Mouse (Mus musculus) heart, embryonic 11.5 days (tissue): ENCODE measurements at regions not wholly inside any gene's neighbourhood (a gene's known extent, or its start where the extent isn't known, plus 50 kb on each side); places are given as distances from the start of the nearest gene placed in this dataset.

Source experiments
- ATAC-seq: fragments of 200-750 bp; cut with Nextera tagmentation; replicated peaks from 2 replicates; pipeline ENCODE4 v1.8.0; 2017; ENCODE audit warnings: moderate library complexity; ENCODE audit not compliant: insufficient number of reproducible peaks, low FRiP score, low TSS enrichment
- H3K27ac ChIP-seq: fragments of 300-500 bp; sonication (generic); 2 replicates; pipeline ENCODE4 v1.5.1; 2014; ENCODE audit warnings: mild to moderate bottlenecking, low read depth, low read length
- H3K27me3 ChIP-seq: fragments of 300-500 bp; sonication (generic); 2 replicates; pipeline ENCODE4 v1.6.1; 2014; ENCODE audit warnings: mild to moderate bottlenecking, low read length, mixed read lengths; ENCODE audit not compliant: control insufficient read depth, insufficient read depth
- H3K36me3 ChIP-seq: fragments of 300-500 bp; sonication (generic); 2 replicates; pipeline ENCODE4 v1.6.1; 2014; ENCODE audit warnings: mild to moderate bottlenecking, low read length, moderate library complexity, mixed read lengths; ENCODE audit not compliant: control insufficient read depth, insufficient read depth
- H3K4me1 ChIP-seq: fragments of 300-500 bp; sonication (generic); 2 replicates; pipeline ENCODE4 v1.6.1; 2014; ENCODE audit warnings: low read length; ENCODE audit not compliant: control insufficient read depth, insufficient read depth
- H3K4me2 ChIP-seq: fragments of 300-500 bp; sonication (generic); 2 replicates; pipeline ENCODE4 v1.6.1; 2014; ENCODE audit warnings: mild to moderate bottlenecking, moderate library complexity
- H3K4me3 ChIP-seq: fragments of 300-500 bp; sonication (generic); 2 replicates; pipeline ENCODE4 v1.5.1; 2014; ENCODE audit warnings: low read depth, low read length
- H3K9ac ChIP-seq: fragments of 300-500 bp; sonication (generic); 2 replicates; pipeline ENCODE4 v1.6.1; 2014; ENCODE audit warnings: mild to moderate bottlenecking, low read depth, low read length, moderate library complexity
- H3K9me3 ChIP-seq: fragments of 300-500 bp; sonication (generic); replicated peaks from 2 replicates; pipeline ENCODE4 v1.6.1; 2016; ENCODE audit warnings: low read length; ENCODE audit not compliant: control insufficient read depth
- WGBS: fragments of 180-500 bp; shearing (Covaris S2); extraction: QIAGEN DNeasy Blood & Tissue Kit; methylation state at CpG from one replicate; pipeline ENCODE4 v1.1.7; 2014; ENCODE audit not compliant: insufficient replicate concordance; 5-methylcytosine and 5-hydroxymethylcytosine counted together

DNA sequence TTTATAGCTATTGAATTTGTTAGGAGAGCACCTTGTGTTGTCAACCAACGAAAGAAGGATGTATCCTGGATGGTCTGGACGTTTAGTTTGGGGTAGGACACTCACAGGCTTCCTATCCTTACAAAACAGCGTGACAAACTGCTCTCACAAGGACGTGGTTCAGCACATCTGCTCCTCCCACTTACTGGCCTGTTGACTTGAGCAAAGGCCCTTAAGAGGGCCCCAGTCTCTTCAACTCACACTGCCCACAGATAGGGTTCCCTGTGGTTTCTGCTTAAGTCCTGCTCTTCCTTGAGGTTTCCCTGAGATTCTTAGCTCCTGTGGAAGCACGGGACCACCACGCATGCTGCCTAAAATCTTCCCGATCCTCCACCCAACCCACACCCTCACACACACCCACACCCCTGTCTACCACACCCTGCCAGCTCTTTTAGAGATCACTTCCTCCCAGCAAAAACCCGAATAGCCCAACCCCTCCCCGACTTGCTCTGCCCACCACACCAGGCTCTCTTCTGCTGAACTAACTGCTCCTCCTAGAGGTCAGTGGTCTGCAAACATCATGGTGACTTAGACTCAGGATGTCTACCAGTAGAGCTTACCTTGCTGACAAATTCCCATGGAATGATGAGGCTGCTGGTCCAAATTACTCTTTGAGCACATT, 95.7 kb upstream of the Hnrnpa3 start:
- Histone ChIP-seq H3K4me1 (no peaks in the 10 kb centered on the region), H3K36me3 (no peaks in the 10 kb centered on the region), H3K9ac (no peak overlapping the region), H3K4me2 (no peak overlapping the region), H3K27me3 (no peaks in the 10 kb centered on the region), H3K27ac (no peak overlapping the region), H3K4me3 (no peak overlapping the region), H3K9me3 (no peaks in the 10 kb centered on the region)
- WGBS, result 58% methylated on average over 9 of the region's 9 CpGs
- ATAC-seq, result no peak

GRCm38 (mm10) chr2:75564809-75565208, 94.3 kb upstream of the Hnrnpa3 start:
- 72% methylated on average over 5 of the region's 5 CpGs for WGBS

DNA sequence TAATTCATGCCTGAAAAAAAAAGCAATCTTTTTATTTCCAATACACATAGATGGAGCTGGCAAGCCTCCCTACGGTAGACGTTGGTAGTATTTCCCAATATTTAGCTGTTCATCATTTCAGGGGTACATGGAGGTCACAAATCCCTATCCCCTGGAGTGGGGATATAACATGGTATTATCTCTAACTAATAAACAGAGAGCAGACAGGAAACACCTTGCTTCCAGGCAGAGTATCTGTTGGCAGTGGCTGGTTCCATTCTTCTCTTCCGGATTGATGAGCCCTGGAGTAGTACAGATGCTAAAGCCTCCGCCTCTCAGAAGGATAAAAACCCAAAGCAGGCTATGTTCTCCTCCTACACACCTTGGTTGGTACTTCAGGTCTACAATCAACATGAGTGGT, 91.9 kb upstream of the Hnrnpa3 start:
- WGBS, result 77% methylated on average over 4 of the region's 4 CpGs
- H3K9ac ChIP-seq, result no peak overlapping the region
- no peaks in the 10 kb centered on the region for H3K4me1 ChIP-seq
- H3K36me3 ChIP-seq, result no peaks in the 10 kb centered on the region
- no peaks in the 10 kb centered on the region for H3K27me3 ChIP-seq
- H3K4me3 ChIP-seq, result no peak overlapping the region
- ATAC-seq, result no peak
- H3K4me2 ChIP-seq, result no peak overlapping the region
- H3K9me3 ChIP-seq, result no peaks in the 10 kb centered on the region
- no peak overlapping the region for H3K27ac ChIP-seq

More at GRCm38 (mm10) chr2:75564809-75565208, 94.3 kb upstream of the Hnrnpa3 start:
- no peak overlapping the region for H3K27ac ChIP-seq
- H3K4me2 ChIP-seq, result no peak overlapping the region
- H3K36me3 ChIP-seq, result no peaks in the 10 kb centered on the region
- H3K4me3 ChIP-seq, result no peak overlapping the region
- H3K9ac ChIP-seq, result no peak overlapping the region
- H3K27me3 ChIP-seq, result no peaks in the 10 kb centered on the region
- no peak for ATAC-seq
- no peaks in the 10 kb centered on the region for H3K4me1 ChIP-seq
- H3K9me3 ChIP-seq, result no peaks in the 10 kb centered on the region

DNA sequence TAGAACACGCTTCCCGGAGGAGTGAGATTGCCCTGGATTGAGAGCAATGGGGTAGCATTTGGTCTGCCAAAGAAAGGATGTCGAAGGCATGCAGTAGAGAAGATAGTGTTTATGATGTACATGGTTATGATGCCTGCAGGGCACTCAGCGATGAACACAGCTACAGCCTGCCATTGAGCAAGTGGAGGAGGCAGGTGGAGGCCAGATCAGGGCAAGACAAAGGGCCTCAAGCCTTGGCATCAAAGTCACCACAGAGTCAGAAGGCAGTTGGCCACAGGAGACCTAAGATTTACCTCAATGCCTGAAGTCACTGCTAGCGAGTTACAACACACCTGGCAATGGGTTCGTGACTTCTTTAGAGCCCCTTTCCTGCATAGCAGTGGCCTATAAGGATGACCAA, 89.3 kb upstream of the Hnrnpa3 start:
- H3K27me3 ChIP-seq, result no peaks in the 10 kb centered on the region
- H3K36me3 ChIP-seq, result no peaks in the 10 kb centered on the region
- no peak overlapping the region for H3K4me3 ChIP-seq
- H3K4me1 ChIP-seq, result no peaks in the 10 kb centered on the region
- WGBS, result 84% methylated on average over 6 of the region's 6 CpGs
- no peak overlapping the region for H3K27ac ChIP-seq
- no peak overlapping the region for H3K9ac ChIP-seq
- ATAC-seq, result no peak
- H3K4me2 ChIP-seq, result no peak overlapping the region
- no peaks in the 10 kb centered on the region for H3K9me3 ChIP-seq

- no peak overlapping the region for H3K4me3 ChIP-seq
- 67% methylated on average over 2 of the region's 2 CpGs for WGBS
- H3K36me3 ChIP-seq, result no peaks in the 10 kb centered on the region
Measured at GRCm38 (mm10) chr2:75570246-75570645, 88.8 kb upstream of the Hnrnpa3 start.

DNA sequence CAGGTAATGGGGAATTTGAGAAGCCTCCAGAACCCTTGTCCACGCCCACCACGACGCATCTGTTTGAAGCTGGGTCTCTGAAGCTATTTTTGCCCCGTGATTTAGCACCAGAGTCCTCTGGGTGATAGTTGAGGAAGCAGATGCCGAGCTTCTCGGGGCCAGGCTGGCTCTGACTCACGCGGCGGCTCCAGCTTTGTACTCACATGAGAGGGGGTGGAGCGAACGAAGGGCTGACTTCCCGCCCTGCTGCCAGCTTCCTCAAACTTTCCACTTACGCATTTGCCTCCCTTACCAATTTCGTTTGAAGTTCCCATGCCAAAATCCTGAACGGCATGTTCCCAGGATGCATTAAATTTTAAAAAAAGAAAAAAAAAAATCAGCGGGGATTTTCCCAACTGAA, 74.1 kb upstream of the Hnrnpa3 start:
- 2% methylated on average over 16 of the region's 16 CpGs for WGBS
- 0 out of 2 replicates have a peak overlapping the region, but pooled peaks have one; percentile 43 for H3K9ac ChIP-seq
- no peak; the same call in 1 of the 2 replicates for ATAC-seq

More at GRCm38 (mm10) chr2:75570246-75570645, 88.8 kb upstream of the Hnrnpa3 start:
- H3K27ac ChIP-seq, result no peak overlapping the region
- H3K27me3 ChIP-seq, result no peaks in the 10 kb centered on the region
- H3K4me1 ChIP-seq, result no peaks in the 10 kb centered on the region
- H3K9ac ChIP-seq, result no peak overlapping the region
- no peak overlapping the region for H3K4me2 ChIP-seq
- no peaks in the 10 kb centered on the region for H3K9me3 ChIP-seq
- ATAC-seq, result no peak

GRCm38 (mm10) chr2:75588572-75588971, 70.5 kb upstream of the Hnrnpa3 start:
- Histone ChIP-seq H3K4me1 (peaks cover 10% of the 10 kb centered on the region), H3K4me2 (no peak overlapping the region), H3K9me3 (no peaks in the 10 kb centered on the region), H3K36me3 (no peaks in the 10 kb centered on the region), H3K9ac (no peak overlapping the region), H3K27me3 (peaks cover 2% of the 10 kb centered on the region; the same call in 1 of the 2 replicates), H3K4me3 (no peak overlapping the region), H3K27ac (no peak overlapping the region)
- WGBS, result 1% methylated on average over 6 of the region's 6 CpGs
- ATAC-seq, result no peak

More for the DNA sequence above, 74.1 kb upstream of the Hnrnpa3 start:
- H3K9me3 ChIP-seq, result no peaks in the 10 kb centered on the region
- H3K4me3 ChIP-seq, result peak overlapping the region; percentile 28
- H3K36me3 ChIP-seq, result no peaks in the 10 kb centered on the region
- H3K27ac ChIP-seq, result no peak overlapping the region
- H3K4me1 ChIP-seq, result peaks cover 7% of the 10 kb centered on the region
- H3K27me3 ChIP-seq, result peaks cover 1% of the 10 kb centered on the region; the same call in 1 of the 2 replicates
- H3K4me2 ChIP-seq, result peak overlapping the region; percentile 62

GRCm38 (mm10) chr2:75589452-75589851, 69.6 kb upstream of the Hnrnpa3 start:
- H3K36me3 ChIP-seq, result no peaks in the 10 kb centered on the region
- H3K9ac ChIP-seq, result peak overlapping the region; percentile 49
- 4% methylated on average over 19 of the region's 19 CpGs for WGBS
- peaks cover 10% of the 10 kb centered on the region for H3K4me1 ChIP-seq
- no peaks in the 10 kb centered on the region for H3K9me3 ChIP-seq
- H3K27me3 ChIP-seq, result peaks cover 2% of the 10 kb centered on the region; the same call in 1 of the 2 replicates
- peak overlapping the region; percentile 72 for H3K4me2 ChIP-seq
- no peak overlapping the region for H3K27ac ChIP-seq
- ATAC-seq, result no peak
- peak overlapping the region; percentile 30 for H3K4me3 ChIP-seq

- Histone ChIP-seq H3K27ac (no peak overlapping the region), H3K4me1 (peaks cover 10% of the 10 kb centered on the region), H3K4me3 (no peak overlapping the region; the same call in 1 of the 2 replicates), H3K36me3 (no peaks in the 10 kb centered on the region), H3K9ac (no peak overlapping the region; the same call in 1 of the 2 replicates), H3K27me3 (peaks cover 2% of the 10 kb centered on the region; the same call in 1 of the 2 replicates), H3K9me3 (no peaks in the 10 kb centered on the region), H3K4me2 (peak overlapping the region; percentile 72)
- 5% methylated on average over 10 of the region's 10 CpGs for whole genome bisulfite sequencing
- no peak; the same call in 1 of the 2 replicates for ATAC-seq
Measured at GRCm38 (mm10) chr2:75590175-75590574, 68.9 kb upstream of the Hnrnpa3 start.
